Mouse (Mus musculus) forebrain, embryonic 13.5 days (tissue): ENCODE results near the gene Satl1. TPM values are rescaled to one million over a fixed set of nuclear protein-coding genes. Genes with fewer than 3 reads are reported as not detected.

ENCODE experiments used
- polyA plus RNA-seq: library from polyadenylated mRNA; unstranded; fragments of >200 nt; fragmentation: Nextera tagmentation; extraction: Ambion mirVana; gene quantifications from 2 replicates; pipeline ENCODE4 v1.2.1, GENCODE M21; 2015

Satl1 gene
- polyA plus RNA-seq, 1 experiment from 2014 or later: not detected

Other genes with a start within 250 kb of the Satl1 start
- gene 4933403O08Rik, start 167.7 kb downstream of the Satl1 start, polyA plus RNA-seq: 0.18 TPM in 1 of 2 replicates, not detected in the other
- 38.7 and 41.2 TPM in 2 replicates for gene Apool, start 95.4 kb downstream of the Satl1 start, polyA plus RNA-seq
- gene 2010106E10Rik, start 88.5 kb upstream of the Satl1 start, polyA plus RNA-seq: not detected in 2 replicates
- gene Zfp711, start 193.7 kb upstream of the Satl1 start, polyA plus RNA-seq: 28.9 and 29.2 TPM in 2 replicates